Mouse (Mus musculus): ENCODE data around the gene Mrpl10. TPM values are rescaled to one million over a fixed set of nuclear protein-coding genes. Genes with fewer than 3 reads are reported as not detected.

Gene Mrpl10
- polyA plus RNA-seq, 1 experiment: 90.4 TPM

DNA sequence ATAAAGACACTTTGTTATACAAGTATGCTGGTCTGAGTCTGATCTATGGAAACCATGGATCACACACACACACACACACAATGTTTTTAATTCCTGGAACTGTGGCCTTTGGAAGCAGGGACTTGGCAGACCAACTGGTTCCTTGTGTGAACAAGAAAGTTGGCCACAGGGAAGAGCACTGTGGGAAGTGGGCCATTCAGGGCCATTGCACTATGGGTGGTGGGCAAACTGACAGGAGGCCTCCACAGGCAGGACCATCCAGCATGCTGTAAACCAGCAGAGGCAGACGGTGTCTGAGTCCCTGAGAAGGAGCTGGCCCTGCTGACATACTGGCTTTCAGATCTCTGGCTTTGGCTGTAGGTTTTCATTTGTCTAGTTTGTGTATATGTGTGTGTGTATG is 28.0 kb downstream of the Mrpl10 start:
- no peak for DNase-seq (ENCODE audit: low read depth)

DNA sequence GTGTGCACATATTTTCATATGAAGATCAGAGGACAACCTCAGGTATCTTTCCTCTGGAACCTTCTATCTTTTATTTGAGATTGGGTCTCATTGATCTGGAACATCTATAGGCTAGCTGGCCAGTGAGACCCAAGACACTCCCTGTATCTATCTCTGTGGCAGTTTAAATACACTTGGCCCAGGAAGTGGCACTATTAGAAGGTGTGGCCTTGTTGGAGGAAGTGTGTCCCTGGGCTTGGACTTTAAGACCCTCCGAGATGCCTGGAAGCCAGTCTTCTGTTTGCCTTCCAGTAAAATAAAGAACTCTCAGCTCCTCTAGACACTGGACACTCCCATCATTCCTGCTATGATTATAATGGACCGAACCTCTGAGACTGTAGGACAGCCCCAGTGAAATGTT is 28.4 kb downstream of the Mrpl10 start:
- DNase-seq (ENCODE audit: low read depth): no peak

DNA sequence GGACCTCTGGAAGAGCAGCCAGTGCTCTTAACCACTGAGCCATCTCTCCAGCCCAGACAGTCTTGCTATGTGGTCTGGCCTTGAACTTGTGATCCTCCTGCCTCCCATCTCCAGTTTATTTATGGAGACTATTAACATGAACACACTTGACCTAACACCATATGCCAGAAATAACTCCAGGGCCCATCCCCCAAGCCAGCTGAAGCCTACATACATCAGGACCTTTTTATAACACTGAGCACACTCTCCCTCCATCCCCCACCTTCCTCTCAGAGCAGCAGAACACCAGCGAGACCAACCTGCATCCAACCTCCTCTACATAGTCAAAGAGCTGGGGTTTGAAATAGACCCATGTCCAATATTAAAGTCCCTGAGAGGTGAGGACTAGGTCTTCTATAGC is 29.8 kb downstream of the Mrpl10 start:
- no peak for DNase-seq (ENCODE audit: low read depth)

DNA sequence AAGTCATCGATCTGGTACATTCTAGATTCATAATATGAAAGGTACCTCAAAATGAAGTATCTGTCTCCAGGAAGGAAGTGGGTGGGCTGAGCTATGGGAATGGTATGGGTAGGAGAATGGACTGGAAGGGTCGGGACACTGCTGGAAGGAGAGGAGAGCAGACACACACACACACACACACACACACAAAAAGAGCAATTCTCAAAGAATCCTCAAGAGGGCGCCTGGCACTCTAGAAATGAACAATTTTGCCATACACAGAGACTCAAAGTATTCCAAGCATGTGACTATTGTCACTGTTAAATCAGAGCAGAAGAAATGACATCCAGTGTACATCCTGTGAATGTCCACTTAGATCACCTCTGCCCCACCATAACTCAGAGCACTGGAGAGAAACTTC is 31.2 kb downstream of the Mrpl10 start:
- DNase-seq (ENCODE audit: low read depth): no peak

DNA sequence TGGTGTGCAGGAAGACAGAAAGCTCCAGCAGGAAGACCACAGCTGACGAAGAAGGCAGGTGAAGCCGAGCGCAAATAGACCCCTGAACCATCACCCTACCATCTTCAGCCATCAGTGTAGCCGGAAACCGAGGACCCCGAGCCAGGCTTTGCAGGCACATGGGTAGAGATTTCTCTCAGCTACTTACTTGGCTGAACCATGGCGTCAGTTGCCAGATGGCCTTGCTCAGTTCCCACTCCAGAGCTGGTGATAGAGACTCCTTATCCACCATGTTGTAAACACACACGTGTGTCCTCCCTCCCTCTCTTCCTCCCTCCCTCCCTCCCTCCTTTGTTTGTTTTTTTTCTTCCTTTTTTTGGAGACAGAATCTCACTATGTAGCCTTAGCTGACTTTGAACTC is 32.9 kb downstream of the Mrpl10 start:
- no peak for DNase-seq (ENCODE audit: low read depth)

DNA sequence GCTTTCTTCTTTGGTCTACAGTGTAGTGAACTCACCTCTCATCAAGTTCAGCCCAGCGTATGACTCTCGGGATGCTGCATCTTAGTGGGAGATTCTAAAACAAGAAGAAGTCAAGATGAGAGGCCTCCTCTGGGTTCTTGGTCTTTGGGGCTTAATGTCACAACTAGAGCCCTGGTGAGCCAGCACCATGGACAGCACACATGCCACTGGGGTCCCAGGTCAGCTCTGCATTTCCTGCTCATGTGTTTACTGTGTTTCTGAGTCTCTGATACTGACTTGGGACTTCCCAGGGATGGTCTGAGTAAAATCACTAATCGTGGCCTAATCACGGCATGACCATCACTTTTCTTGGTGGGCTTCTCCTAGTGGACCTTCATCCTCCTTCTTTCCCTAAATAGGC is 37.4 kb downstream of the Mrpl10 start:
- DNase-seq (ENCODE audit: low read depth): no peak

DNA sequence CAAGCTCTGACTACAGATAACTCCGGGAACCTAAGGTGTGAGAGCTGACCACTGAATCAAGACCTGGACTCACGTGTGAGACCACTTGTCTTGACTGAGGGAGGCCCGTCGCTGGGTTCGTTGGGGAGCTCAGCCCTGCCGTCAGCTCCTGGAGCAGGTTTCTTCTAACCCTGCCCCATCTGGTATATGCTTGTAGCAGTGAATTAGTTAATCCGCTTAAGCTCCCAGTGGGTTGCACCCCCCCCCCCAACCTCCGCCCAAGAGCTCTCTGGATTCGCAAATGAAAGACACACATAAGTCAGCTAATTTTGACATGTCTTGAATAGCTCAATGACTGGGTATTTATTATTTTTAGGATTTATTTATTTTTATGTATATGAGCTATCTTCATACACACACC is 38.9 kb downstream of the Mrpl10 start:
- DNase-seq (ENCODE audit: low read depth): no peak

DNA sequence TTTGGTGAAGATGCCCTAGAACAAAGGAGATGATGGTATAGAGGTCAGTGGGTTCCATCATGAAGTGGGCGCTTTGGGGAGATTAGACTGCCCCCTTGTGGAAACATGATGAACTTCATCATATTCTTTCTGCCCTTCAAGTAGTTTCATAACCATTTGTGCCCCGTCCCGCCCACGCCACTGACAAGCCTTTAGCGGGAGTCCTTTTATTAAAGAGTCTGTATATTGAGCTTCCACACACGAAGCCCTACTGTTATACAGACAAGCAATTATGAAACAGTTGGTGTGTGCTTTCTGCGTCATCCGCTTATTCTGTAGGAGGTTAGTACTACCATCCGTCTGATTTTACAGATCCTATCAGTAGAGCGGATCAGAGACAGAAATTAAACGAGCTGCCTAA is 41.6 kb downstream of the Mrpl10 start:
- peak; percentile 24 for DNase-seq (ENCODE audit: low read depth)

DNA sequence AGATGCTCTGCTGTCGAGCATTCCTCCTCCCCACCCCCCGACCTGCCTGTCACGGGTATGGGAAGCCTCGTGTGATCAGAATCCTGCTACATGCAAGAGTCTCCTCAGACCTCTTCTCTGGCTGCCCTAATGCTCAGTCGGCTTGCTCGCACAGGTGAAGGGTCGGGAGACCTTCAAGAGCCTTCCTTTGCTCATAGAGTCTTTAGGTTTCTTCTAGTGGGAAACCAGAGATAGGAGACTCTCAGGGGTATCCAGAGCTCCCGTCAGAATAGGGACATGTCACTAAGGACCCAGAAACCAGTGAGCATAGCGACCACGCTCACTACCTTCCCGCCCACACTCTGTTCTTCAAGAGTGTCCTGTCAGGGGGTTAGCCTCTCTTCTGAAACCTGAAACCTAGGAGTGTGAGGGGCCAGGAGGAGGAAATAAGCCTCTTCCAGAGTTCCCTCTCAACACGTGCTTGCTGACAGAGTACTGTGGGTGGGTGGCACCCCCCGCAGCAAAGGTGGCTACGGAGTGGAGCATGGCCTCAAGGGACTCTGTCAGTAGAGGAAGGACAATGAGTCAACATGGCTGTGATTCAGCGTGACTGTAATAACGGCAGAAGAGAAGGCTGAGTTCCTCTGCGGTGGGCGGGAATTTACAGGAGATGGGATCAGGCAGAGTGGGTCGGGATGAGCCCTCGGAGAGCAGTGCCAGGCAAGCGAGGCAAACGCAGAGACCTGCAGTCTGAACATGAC is 42.2 kb downstream of the Mrpl10 start:
- no peak for DNase-seq (ENCODE audit: low read depth)

DNA sequence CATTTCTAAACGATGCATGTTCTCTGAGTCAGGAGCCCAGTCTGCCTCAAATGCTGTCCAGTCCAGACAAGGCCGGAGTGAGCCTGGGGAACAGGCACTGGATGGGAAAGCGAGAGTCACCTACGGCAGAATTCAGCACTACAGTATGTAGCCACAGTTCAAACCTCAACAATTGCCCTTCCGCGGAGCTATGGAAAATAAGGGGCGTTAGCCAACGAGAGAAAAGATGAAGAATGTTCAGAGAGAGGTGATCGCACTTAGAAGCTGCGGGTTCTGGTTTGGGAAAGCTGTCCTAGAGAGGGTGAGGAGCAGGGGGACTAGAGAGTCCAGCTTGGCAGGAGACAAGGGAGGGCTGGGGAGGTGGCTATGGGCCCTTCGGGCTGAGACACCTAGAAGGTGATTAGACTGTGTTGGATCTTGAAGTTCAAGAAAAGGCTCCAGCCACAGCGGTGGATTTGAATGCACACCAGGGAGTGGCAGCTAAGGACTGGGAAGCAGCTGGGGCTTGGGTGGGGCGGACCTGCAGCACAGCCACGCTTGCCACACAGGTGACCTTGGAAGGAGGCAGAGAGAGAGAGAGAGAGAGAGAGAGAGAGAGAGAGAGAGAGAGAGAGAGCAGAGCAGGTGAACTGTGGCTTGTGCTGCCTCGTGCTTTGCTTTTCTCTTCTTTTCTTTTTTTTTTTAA is 43.6 kb downstream of the Mrpl10 start:
- DNase-seq (ENCODE audit: low read depth): no peak

DNA sequence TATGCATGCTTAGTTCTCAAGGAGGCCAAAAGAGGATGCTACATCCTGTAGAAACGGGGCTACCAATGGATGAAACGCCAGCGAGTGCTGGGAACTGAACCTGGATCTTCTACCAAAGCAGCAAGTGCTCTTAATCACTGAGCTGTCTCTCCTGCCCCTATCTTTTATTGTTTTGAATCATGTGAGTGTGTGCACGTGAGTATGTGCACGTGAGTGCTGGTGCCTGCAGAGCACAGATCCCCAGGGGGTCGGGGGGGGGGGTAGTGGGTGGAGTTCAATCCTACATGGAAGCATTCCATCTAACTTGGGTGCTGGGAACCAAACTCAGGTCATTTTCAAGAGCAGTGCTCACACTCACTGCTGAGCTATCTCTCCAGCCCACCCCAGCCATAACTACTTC is 45.0 kb downstream of the Mrpl10 start:
- DNase-seq (ENCODE audit: low read depth): no peak

DNA sequence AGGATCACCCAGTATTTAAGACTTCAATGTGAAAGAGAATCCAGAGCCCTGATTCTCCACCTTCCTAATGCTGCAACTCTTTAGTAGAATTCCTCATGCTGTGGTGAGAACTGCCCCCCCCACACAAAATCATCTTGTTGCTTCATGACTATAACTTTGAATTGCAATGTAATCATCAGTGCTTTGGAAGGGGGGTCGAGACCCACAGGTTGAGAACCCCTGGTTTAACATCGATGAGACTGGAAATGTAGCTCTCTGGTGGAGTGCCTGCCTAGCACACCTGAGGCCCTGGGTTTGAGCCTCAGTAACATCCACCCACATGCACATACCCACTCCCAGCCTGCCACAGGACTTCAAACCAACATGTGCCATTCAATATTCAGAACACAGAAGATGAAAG is 53.2 kb downstream of the Mrpl10 start:
- DNase-seq (ENCODE audit: low read depth): no peak

DNA sequence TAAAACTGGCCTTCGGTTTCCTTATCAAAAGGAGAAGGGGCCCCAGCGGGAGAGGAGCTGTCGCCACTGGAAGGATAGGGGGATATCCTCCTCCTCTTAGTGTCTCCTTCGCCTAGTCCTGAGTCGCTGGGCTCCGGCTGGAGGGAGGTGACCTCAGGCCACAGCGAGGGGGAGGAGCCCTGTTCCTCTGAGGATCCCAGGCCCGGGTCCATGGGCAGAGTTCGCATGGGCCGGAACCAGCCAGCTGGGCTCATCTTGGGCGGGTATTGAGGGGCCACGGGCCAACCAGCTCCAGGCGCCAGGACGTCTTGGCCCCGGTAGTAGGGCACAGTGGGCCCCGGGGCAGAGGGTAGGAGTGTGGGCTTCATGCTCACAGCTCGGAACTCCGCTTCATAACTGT is 57.4 kb downstream of the Mrpl10 start:
- no peak for DNase-seq (ENCODE audit: low read depth)

Other genes starting within 250 kb of the Mrpl10 start
- 249 and 296 TPM in 2 replicates for gene Nfe2l1, start 211.6 kb upstream of the Mrpl10 start, polyA plus RNA-seq (2012; rRNA removed)
- 72.9 and 77.0 TPM in 2 replicates for gene Copz2, start 191.7 kb upstream of the Mrpl10 start, polyA plus RNA-seq (2012; rRNA removed)
- gene Cdk5rap3, start 125.1 kb upstream of the Mrpl10 start, polyA plus RNA-seq (2012; rRNA removed): 59.2 and 67.1 TPM in 2 replicates
- 19.5 and 20.2 TPM in 2 replicates for gene Prr15l, start 113.5 kb upstream of the Mrpl10 start, polyA plus RNA-seq (2012; rRNA removed)
- gene Pnpo, start 97.6 kb upstream of the Mrpl10 start, polyA plus RNA-seq (2012; rRNA removed): 39.3 and 41.8 TPM in 2 replicates
- gene Sp2, start 58.6 kb upstream of the Mrpl10 start, polyA plus RNA-seq (2012; rRNA removed): 11.6 and 19.8 TPM in 2 replicates
- 1.5 and 2.2 TPM in 2 replicates for gene Sp6, start 28.2 kb upstream of the Mrpl10 start, polyA plus RNA-seq (2012; rRNA removed)
- gene Scrn2, start 11.6 kb upstream of the Mrpl10 start, polyA plus RNA-seq (2012; rRNA removed): 19.6 and 21.0 TPM in 2 replicates
- gene Lrrc46, start 153 bp upstream of the Mrpl10 start, polyA plus RNA-seq (2012; rRNA removed): 4.9 and 7.7 TPM in 2 replicates
- gene Osbpl7, start 9.1 kb downstream of the Mrpl10 start, polyA plus RNA-seq (2012; rRNA removed): 30.5 and 35.6 TPM in 2 replicates
- 0.23 and 0.29 TPM in 2 replicates for gene Tbx21, start 73.8 kb downstream of the Mrpl10 start, polyA plus RNA-seq (2012; rRNA removed)
- gene Tbkbp1, start 109.9 kb downstream of the Mrpl10 start, polyA plus RNA-seq (2012; rRNA removed): 11.3 and 11.9 TPM in 2 replicates
- 40.4 and 42.5 TPM in 2 replicates for gene Kpnb1, start 146.3 kb downstream of the Mrpl10 start, polyA plus RNA-seq (2012; rRNA removed)
- 20.4 and 24.7 TPM in 2 replicates for gene Npepps, start 239.1 kb downstream of the Mrpl10 start, polyA plus RNA-seq (2012; rRNA removed)

All from gonadal fat pad, adult 2 months (tissue).